Mouse (Mus musculus) frontal cortex, postnatal 14 days (tissue): ENCODE data around the gene Eps8l3.
"Not testable (repeated sequence)": the region's sequence is repeated elsewhere in the genome, so short reads cannot be mapped to it uniquely, and the experiment has no call there.

Experiments used
- DNase-seq, 2 experiments: peaks; one replicate each; pipeline ENCODE4 v3.0.0; 2022; ENCODE audit warnings: low spot score in 2 of 2

Eps8l3 gene

GRCm38 (mm10) chr3:107853232-107854181, 23.5 kb upstream of the Eps8l3 start:
- no peak for DNase-seq

GRCm38 (mm10) chr3:107855368-107855767, 21.7 kb upstream of the Eps8l3 start:
- DNase-seq, result no peak

GRCm38 (mm10) chr3:107857646-107858045, 19.4 kb upstream of the Eps8l3 start:
- no peak for DNase-seq

GRCm38 (mm10) chr3:107861483-107861882, 15.5 kb upstream of the Eps8l3 start:
- not testable (repeated sequence) for DNase-seq

- DNase-seq, result no peak
These were observed 14.6 kb upstream of the Eps8l3 start for GRCm38 (mm10) chr3:107862471-107862870.

- DNase-seq, result no peak
These were observed 13.6 kb upstream of the Eps8l3 start for GRCm38 (mm10) chr3:107863471-107863870.

GRCm38 (mm10) chr3:107863898-107864603, 13.0 kb upstream of the Eps8l3 start:
- peak; percentile 87 to 96 for DNase-seq

GRCm38 (mm10) chr3:107865364-107866091, 11.5 kb upstream of the Eps8l3 start:
- DNase-seq, result no peak

- peak; percentile 82 to 91 for DNase-seq
These were observed 9.9 kb upstream of the Eps8l3 start for GRCm38 (mm10) chr3:107867086-107867485.

- DNase-seq, result no peak
These were observed 8.6 kb upstream of the Eps8l3 start for GRCm38 (mm10) chr3:107868452-107868851.

GRCm38 (mm10) chr3:107869097-107869496, 7.9 kb upstream of the Eps8l3 start:
- no peak for DNase-seq

- no peak for DNase-seq
These were observed 7.1 kb upstream of the Eps8l3 start for GRCm38 (mm10) chr3:107869925-107870324.

GRCm38 (mm10) chr3:107873335-107874251, 3.4 kb upstream of the Eps8l3 start:
- no peak for DNase-seq

- no peak for DNase-seq
These were observed 1.8 kb upstream of the Eps8l3 start for GRCm38 (mm10) chr3:107875231-107875630.

- DNase-seq, result no peak
These were observed 1.0 kb downstream of the Eps8l3 start for GRCm38 (mm10) chr3:107877747-107878736.

GRCm38 (mm10) chr3:107887674-107888495, 10.9 kb downstream of the Eps8l3 start:
- peak; percentile 36 to 65 for DNase-seq

GRCm38 (mm10) chr3:107889236-107889635, 12.2 kb downstream of the Eps8l3 start:
- DNase-seq, result not testable (repeated sequence)

GRCm38 (mm10) chr3:107895194-107895719, 18.2 kb downstream of the Eps8l3 start:
- DNase-seq, result no peak
